Mouse (Mus musculus): Measurements from ENCODE around the gene Inhbe. TPM values are rescaled to one million over a fixed set of nuclear protein-coding genes. Genes with fewer than 3 reads are reported as not detected.

Gene Inhbe
- polyA plus RNA-seq, 1 experiment from 2014 or later: not detected

- Histone ChIP-seq H3K9me3 (replicated peaks) (no peaks in the 10 kb centered on the region), H3K4me2 (no peak overlapping the region), H3K4me1 (no peaks in the 10 kb centered on the region), H3K36me3 (no peaks in the 10 kb centered on the region), H3K27me3 (replicated peaks) (no peaks in the 10 kb centered on the region), H3K9ac (replicated peaks) (no peak overlapping the region), H3K4me3 (replicated peaks) (no peak overlapping the region), H3K27ac (replicated peaks) (no peak overlapping the region)
- no peak for ATAC-seq (ENCODE audit: low FRiP score)
- 87% methylated on average over 5 of the region's 5 CpGs for WGBS
Measured at GRCm38 (mm10) chr10:127367116-127367515, 12.9 kb upstream of the Inhbe start.

GRCm38 (mm10) chr10:127360714-127361113, 6.5 kb upstream of the Inhbe start:
- no peak overlapping the region for H3K4me2 ChIP-seq
- no peak overlapping the region for H3K4me3 ChIP-seq (replicated peaks)
- H3K9ac ChIP-seq (replicated peaks): no peak overlapping the region
- no peaks in the 10 kb centered on the region for H3K4me1 ChIP-seq
- no peaks in the 10 kb centered on the region for H3K36me3 ChIP-seq
- 84% methylated on average over 3 of the region's 3 CpGs for WGBS
- ATAC-seq (ENCODE audit: low FRiP score): no peak
- H3K27me3 ChIP-seq (replicated peaks): no peaks in the 10 kb centered on the region
- no peak overlapping the region for H3K27ac ChIP-seq (replicated peaks)
- H3K9me3 ChIP-seq (replicated peaks): no peaks in the 10 kb centered on the region

GRCm38 (mm10) chr10:127355336-127355735, 1.1 kb upstream of the Inhbe start:
- H3K36me3 ChIP-seq: no peaks in the 10 kb centered on the region
- no peak overlapping the region for H3K9ac ChIP-seq (replicated peaks)
- no peak overlapping the region for H3K4me3 ChIP-seq (replicated peaks)
- 57% methylated on average over 10 of the region's 10 CpGs for WGBS
- H3K27me3 ChIP-seq (replicated peaks): 0 out of 2 replicates have a peak, but pooled peaks cover 2% of the 10 kb centered on the region
- no peak overlapping the region for H3K27ac ChIP-seq (replicated peaks)
- no peak for ATAC-seq (ENCODE audit: low FRiP score)
- no peak overlapping the region for H3K4me2 ChIP-seq
- H3K9me3 ChIP-seq (replicated peaks): no peaks in the 10 kb centered on the region
- peaks cover 8% of the 10 kb centered on the region; the same call in 1 of the 2 replicates for H3K4me1 ChIP-seq

GRCm38 (mm10) chr10:127352766-127353165, 1.4 kb downstream of the Inhbe start:
- no peak overlapping the region for H3K27ac ChIP-seq (replicated peaks)
- no peaks in the 10 kb centered on the region for H3K36me3 ChIP-seq
- no peak overlapping the region for H3K9ac ChIP-seq (replicated peaks)
- no peak overlapping the region for H3K4me2 ChIP-seq
- H3K9me3 ChIP-seq (replicated peaks): no peaks in the 10 kb centered on the region
- no peak overlapping the region for H3K4me3 ChIP-seq (replicated peaks)
- H3K4me1 ChIP-seq: peaks cover 8% of the 10 kb centered on the region; the same call in 1 of the 2 replicates
- H3K27me3 ChIP-seq (replicated peaks): 0 out of 2 replicates have a peak, but pooled peaks cover 5% of the 10 kb centered on the region
- no peak for ATAC-seq (ENCODE audit: low FRiP score)
- 89% methylated on average over 11 of the region's 11 CpGs for WGBS

- Histone ChIP-seq H3K36me3 (no peaks in the 10 kb centered on the region), H3K9me3 (replicated peaks) (no peaks in the 10 kb centered on the region), H3K27ac (replicated peaks) (no peak overlapping the region), H3K4me1 (peaks cover 8% of the 10 kb centered on the region; the same call in 1 of the 2 replicates), H3K27me3 (replicated peaks) (0 out of 2 replicates have a peak, but pooled peaks cover 5% of the 10 kb centered on the region), H3K4me2 (no peak overlapping the region), H3K4me3 (replicated peaks) (no peak overlapping the region), H3K9ac (replicated peaks) (no peak overlapping the region)
- 84% methylated on average over 9 of the region's 9 CpGs for WGBS
- ATAC-seq (ENCODE audit: low FRiP score): no peak
Measured at GRCm38 (mm10) chr10:127352187-127352586, 2.0 kb downstream of the Inhbe start.

GRCm38 (mm10) chr10:127351719-127352118, 2.5 kb downstream of the Inhbe start:
- Histone ChIP-seq H3K36me3 (no peaks in the 10 kb centered on the region), H3K4me3 (replicated peaks) (no peak overlapping the region), H3K4me1 (peaks cover 8% of the 10 kb centered on the region; the same call in 1 of the 2 replicates), H3K27me3 (replicated peaks) (0 out of 2 replicates have a peak, but pooled peaks cover 5% of the 10 kb centered on the region), H3K4me2 (no peak overlapping the region), H3K9me3 (replicated peaks) (no peaks in the 10 kb centered on the region), H3K27ac (replicated peaks) (no peak overlapping the region), H3K9ac (replicated peaks) (no peak overlapping the region)
- WGBS: 79% methylated on average over 8 of the region's 8 CpGs
- ATAC-seq (ENCODE audit: low FRiP score): no peak

GRCm38 (mm10) chr10:127351285-127351595, 3.0 kb downstream of the Inhbe start:
- WGBS: 80% methylated on average over 8 of the region's 8 CpGs
- no peak overlapping the region for H3K9ac ChIP-seq (replicated peaks)
- H3K27me3 ChIP-seq (replicated peaks): 0 out of 2 replicates have a peak, but pooled peaks cover 5% of the 10 kb centered on the region
- H3K9me3 ChIP-seq (replicated peaks): no peaks in the 10 kb centered on the region
- peaks cover 8% of the 10 kb centered on the region; the same call in 1 of the 2 replicates for H3K4me1 ChIP-seq
- ATAC-seq (ENCODE audit: low FRiP score): no peak
- no peak overlapping the region for H3K27ac ChIP-seq (replicated peaks)
- H3K4me2 ChIP-seq: peak overlapping the region; percentile 52; the same call in 1 of the 2 replicates
- H3K36me3 ChIP-seq: no peaks in the 10 kb centered on the region
- H3K4me3 ChIP-seq (replicated peaks): no peak overlapping the region

- Histone ChIP-seq H3K9me3 (replicated peaks) (no peaks in the 10 kb centered on the region), H3K4me3 (replicated peaks) (peak overlapping the region; percentile 17; the same call in 1 of the 2 replicates), H3K4me1 (peaks cover 8% of the 10 kb centered on the region; the same call in 1 of the 2 replicates), H3K4me2 (peak overlapping the region; percentile 52), H3K27me3 (replicated peaks) (0 out of 2 replicates have a peak, but pooled peaks cover 5% of the 10 kb centered on the region), H3K36me3 (no peaks in the 10 kb centered on the region), H3K9ac (replicated peaks) (0 out of 2 replicates have a peak overlapping the region, but pooled peaks have one; percentile 31), H3K27ac (replicated peaks) (no peak overlapping the region)
- ATAC-seq (ENCODE audit: low FRiP score): peak; percentile 74
- 15% methylated on average over 24 of the region's 24 CpGs for WGBS
Measured at GRCm38 (mm10) chr10:127350594-127351284, 3.5 kb downstream of the Inhbe start.

- Histone ChIP-seq H3K27ac (replicated peaks) (no peak overlapping the region), H3K27me3 (replicated peaks) (0 out of 2 replicates have a peak, but pooled peaks cover 5% of the 10 kb centered on the region), H3K36me3 (no peaks in the 10 kb centered on the region), H3K4me2 (no peak overlapping the region), H3K9me3 (replicated peaks) (no peaks in the 10 kb centered on the region), H3K4me1 (peaks cover 8% of the 10 kb centered on the region; the same call in 1 of the 2 replicates), H3K9ac (replicated peaks) (no peak overlapping the region), H3K4me3 (replicated peaks) (no peak overlapping the region)
- 78% methylated on average over 8 of the region's 8 CpGs for WGBS
- no peak for ATAC-seq (ENCODE audit: low FRiP score)
Measured at GRCm38 (mm10) chr10:127349810-127350209, 4.4 kb downstream of the Inhbe start.

- no peak for ATAC-seq (ENCODE audit: low FRiP score)
- WGBS: 67% methylated on average over 4 of the region's 4 CpGs
- H3K27ac ChIP-seq (replicated peaks): no peak overlapping the region
- H3K4me1 ChIP-seq: peaks cover 8% of the 10 kb centered on the region; the same call in 1 of the 2 replicates
- H3K4me2 ChIP-seq: no peak overlapping the region
- H3K27me3 ChIP-seq (replicated peaks): 0 out of 2 replicates have a peak, but pooled peaks cover 5% of the 10 kb centered on the region
- H3K9me3 ChIP-seq (replicated peaks): no peaks in the 10 kb centered on the region
- no peak overlapping the region for H3K9ac ChIP-seq (replicated peaks)
- no peaks in the 10 kb centered on the region for H3K36me3 ChIP-seq
- H3K4me3 ChIP-seq (replicated peaks): no peak overlapping the region
Measured at GRCm38 (mm10) chr10:127348957-127349356, 5.3 kb downstream of the Inhbe start.

GRCm38 (mm10) chr10:127346173-127346572, 8.0 kb downstream of the Inhbe start:
- WGBS: 90% methylated on average over 3 of the region's 3 CpGs
- Histone ChIP-seq H3K36me3 (no peaks in the 10 kb centered on the region), H3K4me1 (peaks cover 23% of the 10 kb centered on the region), H3K4me2 (no peak overlapping the region), H3K4me3 (replicated peaks) (no peak overlapping the region), H3K9me3 (replicated peaks) (no peaks in the 10 kb centered on the region), H3K9ac (replicated peaks) (no peak overlapping the region), H3K27ac (replicated peaks) (no peak overlapping the region), H3K27me3 (replicated peaks) (peaks cover 19% of the 10 kb centered on the region)
- ATAC-seq (ENCODE audit: low FRiP score): no peak

GRCm38 (mm10) chr10:127343029-127343428, 11.2 kb downstream of the Inhbe start:
- Histone ChIP-seq H3K4me2 (no peak overlapping the region), H3K9me3 (replicated peaks) (no peaks in the 10 kb centered on the region), H3K4me3 (replicated peaks) (no peak overlapping the region), H3K9ac (replicated peaks) (no peak overlapping the region), H3K27me3 (replicated peaks) (peaks cover 32% of the 10 kb centered on the region), H3K4me1 (peaks cover 38% of the 10 kb centered on the region), H3K27ac (replicated peaks) (no peak overlapping the region), H3K36me3 (no peaks in the 10 kb centered on the region)
- WGBS: 77% methylated on average over 3 of the region's 3 CpGs
- ATAC-seq (ENCODE audit: low FRiP score): no peak

Measured in neural tube, embryonic 15.5 days (tissue).